In the genomic region with DNA sequence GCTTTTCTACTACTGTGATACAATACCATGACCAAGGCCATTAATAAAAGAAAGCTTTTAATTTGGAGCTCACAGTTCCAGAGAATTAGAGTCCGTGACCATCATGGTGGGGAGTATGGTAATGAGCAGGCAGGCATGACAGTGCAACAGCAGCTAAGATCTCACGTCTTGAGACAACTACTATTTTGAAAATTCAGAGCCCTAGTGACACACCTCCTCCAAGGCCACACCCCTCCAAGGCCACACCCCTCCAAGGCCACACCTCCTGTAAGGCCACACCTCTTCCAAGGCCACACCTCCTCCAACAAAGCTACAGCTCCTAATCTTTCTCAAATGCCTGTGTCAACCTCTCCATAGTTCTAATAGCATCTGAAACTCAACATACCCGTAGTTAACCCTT, we compare ENCODE assay signal across 1 mouse cellular context.
TF ChIP-seq lines count a peak whose summit lies in the region.

No protein-coding gene starts in this region.

TF ChIP-seq in MEL, 35 proteins besides CTCF, POLR2A, EP300 and RAD21 (continued from another document):
- TF ChIP-seq NRF1 (IDR thresholded peaks at IDR 0.05; ENCODE audit: insufficient read depth, low read depth, low read length, poor library complexity, severe bottlenecking) (no peak), E2F4 (IDR thresholded peaks at IDR 0.05; ENCODE audit: borderline replicate concordance, low read depth, low read length) (no peak), UBTF (IDR thresholded peaks at IDR 0.05; ENCODE audit: borderline replicate concordance, insufficient read depth, low read depth, low read length) (no peak), MAX (IDR thresholded peaks at IDR 0.05; ENCODE audit: low read length) (peak; percentile 52)
